Mouse (Mus musculus): ENCODE measurements at regions not wholly inside any gene's neighbourhood (a gene's known extent, or its start where the extent isn't known, plus 50 kb on each side); places are given as distances from the start of the nearest gene placed in this dataset.

DNA sequence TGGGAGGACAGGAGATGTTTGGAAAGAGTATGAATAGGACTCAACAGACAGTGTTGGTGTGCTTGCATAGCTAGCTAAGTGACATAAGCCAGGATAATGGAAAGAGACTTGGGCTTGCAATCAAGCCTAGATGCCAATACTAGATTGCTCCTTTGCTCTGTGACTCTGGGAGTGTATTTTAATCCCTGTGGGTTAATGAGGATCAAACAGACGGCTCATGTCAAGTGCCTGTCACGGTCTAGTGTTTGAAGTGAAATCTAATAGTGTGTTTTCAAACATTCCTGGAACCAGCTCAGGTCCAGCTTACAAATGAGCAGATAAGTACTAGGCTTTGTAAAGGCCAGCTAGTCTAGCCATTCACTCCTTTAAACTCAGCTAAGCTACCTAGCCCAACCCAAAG is 64.1 kb upstream of the Ranbp3l start:
- DNase-seq, result no peak
- intact Hi-C loops (cut with DNase I), result no loop called here

DNA sequence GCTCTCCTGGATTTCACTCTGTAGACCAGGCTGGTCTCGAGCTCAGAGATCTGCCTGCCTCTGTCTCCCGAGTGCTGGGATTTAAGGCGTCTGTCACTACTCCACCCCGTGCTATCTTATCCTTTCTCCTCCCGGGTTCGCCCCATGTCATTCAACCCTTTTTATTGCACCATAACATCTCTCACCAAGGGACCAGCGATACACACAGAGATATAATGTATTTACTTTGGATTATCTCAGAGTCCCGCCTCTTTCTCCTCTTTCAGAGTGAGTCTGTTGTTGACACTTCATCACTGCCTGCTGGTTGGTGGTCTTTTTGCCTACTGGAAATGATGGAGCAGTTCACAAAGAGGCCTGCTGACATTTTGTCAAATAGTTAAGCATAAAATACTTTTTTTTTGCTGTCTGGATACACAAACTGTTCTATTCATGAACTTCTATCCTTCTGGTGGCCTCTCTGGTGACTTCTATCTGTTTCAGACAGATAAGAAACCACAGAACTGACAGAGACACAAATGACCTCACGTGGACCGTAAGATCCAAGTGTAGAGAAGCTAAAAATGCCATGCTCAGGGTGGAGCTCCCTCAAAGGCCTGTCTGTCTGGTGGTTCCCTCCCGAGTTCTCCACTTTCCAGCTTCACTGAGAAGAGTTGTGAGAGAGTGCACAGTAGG is 70.1 kb upstream of the Ranbp3l start:
- DNase-seq, result no peak
- intact Hi-C loops (cut with DNase I), result no loop called here

DNA sequence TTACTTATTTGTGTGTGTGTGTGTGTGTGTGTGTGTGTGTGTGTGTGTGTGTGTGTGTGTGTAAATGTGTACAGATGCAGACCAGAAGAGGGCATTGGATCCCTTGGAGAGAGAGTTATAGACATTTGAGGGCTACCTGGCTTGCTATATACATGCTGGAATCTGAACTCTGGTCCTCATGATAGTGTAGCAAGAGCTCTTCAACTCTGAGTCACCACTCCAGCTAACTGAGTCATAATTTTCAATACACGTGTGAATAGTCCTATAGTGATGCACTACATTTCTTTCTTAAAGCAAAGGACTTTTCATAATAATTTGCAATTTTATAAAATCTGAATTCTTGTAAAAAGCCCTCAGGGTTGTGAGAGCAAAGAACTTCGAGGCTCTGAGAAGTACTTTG is 70.9 kb upstream of the Ranbp3l start:
- no peak for DNase-seq
- intact Hi-C loops (cut with DNase I), result no loop called here

DNA sequence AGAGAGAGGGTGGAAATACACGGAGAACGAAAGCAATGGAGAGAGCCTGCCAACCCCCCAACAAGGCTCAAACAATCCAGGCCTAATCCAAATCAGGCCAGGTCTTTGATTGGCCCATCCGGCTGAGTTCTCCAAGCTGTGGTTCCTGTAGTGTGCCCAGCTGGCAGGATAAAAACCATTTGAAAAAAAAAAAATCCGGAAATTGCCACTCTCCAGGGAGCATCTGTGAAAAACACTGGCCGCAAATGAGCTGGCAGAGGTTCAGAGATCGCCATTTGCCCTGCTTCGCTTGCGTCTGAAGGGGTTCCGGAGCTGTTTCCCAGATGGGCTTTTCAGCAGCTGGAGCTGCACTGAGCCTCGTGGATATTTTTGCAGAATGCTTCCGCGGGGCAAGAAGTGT is 71.4 kb upstream of the Ranbp3l start:
- peak in 1 of 2 experiments; percentile 6 for DNase-seq

DNA sequence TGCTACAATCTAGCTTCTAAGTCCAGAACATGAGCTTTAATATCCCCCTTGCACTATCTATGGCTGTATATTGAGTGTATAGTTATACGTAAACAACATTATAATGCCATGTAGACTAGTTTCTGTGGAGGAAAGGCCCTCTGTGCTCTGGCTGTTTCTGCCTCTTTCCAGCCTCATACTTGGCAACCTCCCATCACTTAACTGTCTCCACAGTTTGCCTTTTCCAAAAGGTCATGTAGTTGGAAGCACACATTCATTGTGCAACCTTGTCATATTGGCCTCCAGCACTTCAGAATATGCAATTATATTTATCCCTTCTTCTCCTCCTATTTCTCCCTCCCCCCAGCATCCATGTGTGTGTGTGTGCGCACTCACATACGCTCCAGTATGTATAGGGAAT is 82.2 kb upstream of the Ranbp3l start:
- intact Hi-C loops (cut with DNase I), result loop anchor here (1.0 kb wide), 1 partner anchor 256 kb away; no protein-coding TSS in a partner anchor
- no peak for DNase-seq

More for the DNA sequence above, 71.4 kb upstream of the Ranbp3l start:
- intact Hi-C loops (cut with DNase I), result no loop called here

DNA sequence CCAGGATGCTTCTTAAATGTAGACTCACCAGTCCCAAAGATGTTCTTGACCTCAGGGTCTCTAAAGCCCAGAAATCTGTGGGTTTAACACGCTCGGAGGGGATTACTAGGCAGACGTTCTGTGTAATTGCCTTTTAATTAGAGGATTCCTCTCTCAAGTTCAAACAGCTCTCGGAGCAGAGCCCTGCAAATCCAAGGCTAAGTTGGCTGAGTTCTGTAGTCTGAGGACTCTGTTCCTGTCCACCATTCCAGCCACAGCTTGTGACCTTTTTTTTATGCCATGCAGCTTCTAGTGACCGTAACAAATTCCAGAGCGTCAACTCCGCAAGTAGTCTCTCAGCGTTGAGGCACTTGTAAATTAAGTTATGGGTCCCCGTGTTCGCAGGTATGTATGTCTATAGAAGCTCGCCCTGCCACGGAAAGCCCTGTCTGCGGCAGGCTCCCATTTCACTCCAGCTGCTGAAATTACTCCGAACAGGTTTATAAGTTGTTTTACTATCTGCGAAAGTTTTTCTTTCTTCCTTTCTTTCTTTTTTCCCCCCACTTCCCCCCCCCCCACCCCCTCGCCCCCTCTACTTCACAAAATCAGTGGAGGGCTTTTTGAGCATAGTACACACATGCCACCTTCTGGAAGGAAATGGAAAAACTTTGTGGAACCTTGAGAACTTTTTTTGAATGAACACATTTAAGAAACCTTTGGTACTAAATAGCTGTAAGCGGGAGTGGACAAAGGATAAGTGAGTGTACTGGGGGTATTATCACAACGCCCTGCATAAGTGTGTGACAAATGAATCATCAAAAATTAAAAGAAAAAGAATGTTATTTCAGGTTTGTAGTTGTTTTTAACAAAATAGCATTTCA is 82.9 kb upstream of the Ranbp3l start:
- intact Hi-C loops (cut with DNase I), result loop anchor here (1.0 to 5.0 kb wide), 2 partner anchors 88 to 256 kb away; no protein-coding TSS in a partner anchor
- peak in 1 of 2 experiments; percentile 31 for DNase-seq

DNA sequence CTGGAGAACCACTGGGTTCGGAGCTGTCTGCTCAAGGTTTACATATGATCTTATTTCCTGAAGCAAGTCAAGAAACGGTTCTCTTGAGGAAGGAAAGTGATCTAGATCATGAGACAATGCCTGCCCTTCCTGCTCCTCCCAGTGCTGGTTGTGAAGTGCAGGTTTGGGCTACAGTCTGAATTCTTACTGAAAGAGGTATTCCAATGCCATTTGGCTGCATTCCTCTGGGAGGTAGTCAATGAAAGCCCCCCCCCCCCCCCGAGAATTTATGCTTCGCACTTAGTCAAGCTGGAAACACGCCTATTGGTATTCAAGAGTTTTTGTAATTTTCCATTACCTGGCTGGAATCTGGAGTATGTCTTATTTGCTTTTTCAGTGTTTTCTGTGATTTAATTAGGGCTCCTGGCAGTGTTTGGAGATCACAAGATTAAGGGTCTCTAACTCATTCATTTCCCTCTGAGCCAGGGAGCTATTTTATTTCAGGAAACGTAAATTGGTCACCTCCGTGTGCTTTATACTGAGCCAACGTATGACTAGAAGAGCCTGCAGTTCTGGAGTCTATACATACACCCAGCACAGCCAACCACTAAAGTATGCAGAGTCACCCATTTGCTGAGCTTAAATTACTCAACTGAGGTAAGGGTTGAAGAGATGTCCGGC is 84.7 kb upstream of the Ranbp3l start:
- DNase-seq, result no peak
- intact Hi-C loops (cut with DNase I), result loop anchor here (5.0 kb wide), 1 partner anchor 86 kb away; no protein-coding TSS in a partner anchor

DNA sequence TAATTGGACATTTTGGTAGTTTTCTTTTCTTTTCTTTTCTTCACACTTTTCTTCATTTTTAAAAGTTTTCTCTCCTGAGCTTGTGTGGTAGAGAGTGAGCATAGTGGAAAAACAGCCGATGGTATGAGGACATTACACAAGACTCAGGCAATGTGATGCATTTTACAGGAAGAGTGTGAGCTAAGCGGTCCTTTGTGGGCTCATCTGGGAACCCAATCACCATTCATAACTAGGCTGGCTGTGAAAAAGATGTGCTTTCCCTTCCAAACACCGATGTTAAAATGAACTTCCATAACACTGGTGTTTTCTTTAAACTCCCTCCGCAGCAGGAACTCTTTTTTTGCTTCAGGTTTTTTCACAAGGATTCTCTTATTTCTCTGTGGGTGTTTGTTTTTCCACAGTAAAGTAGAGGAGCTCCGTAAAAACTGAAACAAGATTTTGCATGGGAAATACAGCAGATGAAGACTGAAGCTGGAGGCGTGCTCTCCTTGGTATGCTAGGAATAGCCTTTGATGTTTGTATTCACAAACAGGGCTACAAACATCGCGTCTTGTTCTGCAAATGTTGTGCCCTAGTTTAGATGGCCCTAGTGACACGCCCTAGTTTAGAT is 92.8 kb upstream of the Ranbp3l start:
- no peak for DNase-seq
- intact Hi-C loops (cut with DNase I), result no loop called here

DNA sequence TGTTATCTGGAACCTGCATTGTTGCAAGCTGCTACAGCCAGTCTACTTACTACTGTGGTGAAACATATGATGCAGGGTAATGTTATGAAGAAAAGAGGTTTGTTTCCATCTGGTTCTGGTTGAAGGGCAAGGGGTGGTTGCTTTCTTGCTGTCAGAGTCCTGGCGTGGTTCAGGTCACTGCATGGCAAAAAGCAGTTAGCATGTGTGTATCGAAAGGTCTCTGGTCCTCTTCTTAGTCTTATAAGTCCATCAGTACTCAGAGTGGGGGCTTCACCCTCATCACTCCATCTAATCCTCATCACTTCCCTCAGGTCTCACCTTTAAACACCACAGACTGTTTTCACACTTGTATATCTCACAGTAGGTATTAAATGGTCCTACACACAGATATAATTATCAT is 99.7 kb upstream of the Ranbp3l start:
- no peak for DNase-seq

DNA sequence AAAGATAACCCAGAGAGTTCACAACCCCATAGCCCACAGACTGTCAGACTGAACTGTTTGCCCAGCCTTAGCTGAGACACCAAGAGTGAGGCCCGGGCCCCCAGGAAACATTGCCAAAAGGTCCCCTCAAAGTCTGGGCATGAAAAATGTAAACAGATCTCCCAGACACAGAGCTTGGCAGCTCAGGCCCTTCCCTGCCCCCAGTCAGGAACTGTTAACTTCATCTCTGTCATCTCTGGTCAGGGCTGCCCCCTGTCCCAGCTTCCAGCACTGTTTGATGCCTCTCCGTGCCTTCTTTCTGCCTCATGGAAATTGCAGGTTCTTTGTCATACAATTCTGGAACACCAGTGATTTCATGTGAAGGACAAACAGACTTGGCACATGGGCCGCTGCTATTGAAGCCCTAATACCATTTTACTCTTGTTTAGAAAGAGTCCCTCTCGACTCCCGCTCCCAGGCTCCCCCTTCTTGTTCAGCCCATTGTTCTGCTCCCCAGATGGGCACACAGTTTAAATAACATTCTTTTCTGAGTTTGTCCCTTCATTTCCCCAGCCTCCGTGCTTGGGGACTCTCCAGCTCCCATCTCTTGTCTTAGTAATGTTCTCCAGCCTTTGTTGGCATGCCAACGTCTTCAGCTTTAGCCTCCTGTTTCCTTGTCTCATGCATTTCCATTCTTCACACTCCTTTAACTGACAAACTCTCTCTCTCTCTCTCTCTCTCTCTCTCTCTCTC is 100.4 kb upstream of the Ranbp3l start:
- no peak for DNase-seq
- intact Hi-C loops (cut with DNase I), result no loop called here

More for the DNA sequence above, 99.7 kb upstream of the Ranbp3l start:
- intact Hi-C loops (cut with DNase I), result no loop called here

DNA sequence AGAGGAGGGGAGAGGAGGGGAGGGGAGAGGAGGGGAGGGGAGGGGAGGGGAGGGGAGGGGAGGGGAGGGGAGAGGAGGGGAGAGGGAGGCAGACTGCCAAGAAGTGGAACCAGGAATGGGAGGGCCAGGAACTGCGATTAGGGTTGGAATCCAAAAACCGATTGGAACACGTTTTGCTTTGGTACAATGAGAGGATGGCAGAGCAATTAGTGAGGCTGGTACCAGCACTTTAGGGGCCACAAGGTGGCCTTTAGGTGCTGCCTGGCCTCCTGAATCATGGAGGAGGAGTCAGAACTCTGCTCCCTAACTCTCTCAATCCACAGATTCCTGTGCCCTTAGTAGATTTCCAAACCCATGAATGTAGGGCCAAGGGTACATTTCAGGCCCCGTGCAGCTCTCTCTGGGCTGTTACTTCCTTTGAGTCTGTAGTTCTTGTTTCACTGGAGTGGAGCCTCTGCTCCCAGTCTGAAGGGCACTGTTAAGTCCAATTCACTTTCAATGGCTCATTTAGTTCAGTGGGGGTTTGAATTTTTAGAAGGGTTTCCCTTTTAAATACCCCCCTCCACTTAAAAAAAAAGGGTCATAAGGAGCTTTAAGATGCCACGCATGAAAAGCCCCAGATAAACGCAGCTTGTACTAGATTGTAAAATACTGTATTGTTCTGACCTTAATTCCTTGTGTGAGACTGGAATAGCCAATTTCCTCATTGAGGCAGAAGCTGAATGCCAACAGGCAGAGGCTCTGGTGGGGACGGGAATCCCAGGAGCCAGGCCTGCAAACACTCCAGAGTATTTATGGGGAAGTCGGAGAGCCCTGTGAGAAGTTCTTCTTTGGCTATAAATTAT is 102.4 kb upstream of the Ranbp3l start:
- intact Hi-C loops (cut with DNase I), result no loop called here
- no peak for DNase-seq

DNA sequence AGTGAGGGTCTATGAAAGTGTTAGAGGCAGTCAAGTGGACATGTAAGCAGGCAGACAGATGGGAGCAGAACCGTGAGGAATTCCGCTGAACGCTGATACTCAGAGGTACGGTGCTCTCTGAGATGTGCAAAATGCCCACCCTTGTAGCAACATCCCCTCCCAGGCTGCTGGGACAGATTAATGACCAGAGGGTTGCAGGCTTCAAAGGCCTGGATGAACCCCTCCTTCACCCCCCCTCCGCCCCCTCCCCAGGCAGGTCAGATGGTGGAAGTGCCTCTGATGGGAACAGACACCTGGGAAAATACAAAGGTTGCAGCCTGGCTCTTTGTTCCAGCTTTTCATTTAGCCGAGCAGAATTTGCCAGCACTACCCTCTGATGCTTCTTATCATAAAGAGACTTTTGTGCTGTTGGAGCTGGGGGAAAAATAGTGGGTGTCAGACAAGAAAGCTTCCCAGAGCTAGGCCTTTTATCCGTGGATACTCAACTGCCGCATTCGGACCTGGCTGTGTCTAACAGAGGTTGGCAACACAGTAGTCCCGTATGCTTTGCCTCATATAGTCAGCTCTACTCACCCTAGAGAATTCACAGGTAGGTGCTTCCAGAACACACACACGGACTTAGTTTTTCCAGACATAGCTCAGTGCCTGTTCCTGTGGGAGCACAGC is 111.2 kb upstream of the Ranbp3l start:
- DNase-seq, result no peak
- intact Hi-C loops (cut with DNase I), result no loop called here

DNA sequence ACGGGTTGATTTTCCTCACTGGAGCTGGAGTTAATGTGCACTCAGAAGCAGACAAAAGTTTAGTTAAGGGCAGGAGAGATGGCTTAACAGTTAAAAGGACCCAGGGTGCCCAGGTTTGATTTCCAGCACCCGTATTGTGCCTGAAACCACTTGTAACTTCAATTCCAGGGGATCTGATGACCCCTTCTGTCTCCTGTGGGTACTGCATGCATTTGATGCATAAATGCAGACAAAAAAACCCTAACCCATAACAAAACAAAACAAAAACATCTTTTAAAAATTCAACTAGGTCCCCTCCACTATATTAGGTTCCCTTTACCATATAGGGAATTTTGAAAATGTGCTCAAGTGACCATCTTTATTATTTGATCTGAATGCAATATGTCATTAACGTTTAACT is 112.2 kb upstream of the Ranbp3l start:
- DNase-seq, result no peak
- intact Hi-C loops (cut with DNase I), result no loop called here

DNA sequence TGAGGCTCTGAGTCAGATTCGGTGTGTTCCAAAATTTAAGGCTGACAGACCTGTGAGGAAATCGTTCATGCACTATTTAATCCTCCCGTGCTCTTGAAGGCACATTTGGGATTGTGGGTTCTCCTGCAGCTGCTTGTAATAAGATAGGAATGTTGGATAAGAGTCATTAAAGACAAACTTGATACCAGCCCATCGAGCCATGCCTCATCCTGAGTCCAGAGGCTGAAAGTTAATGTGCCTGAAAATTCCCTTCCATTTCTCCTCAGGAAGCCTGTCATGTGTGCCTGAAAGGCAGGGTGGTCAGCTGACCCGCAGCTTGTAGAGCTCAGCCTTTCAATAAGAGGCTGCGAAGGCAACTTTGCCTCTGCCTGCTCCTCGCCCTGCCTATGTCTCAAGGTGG is 113.4 kb upstream of the Ranbp3l start:
- no peak for DNase-seq
- intact Hi-C loops (cut with DNase I), result no loop called here

DNA sequence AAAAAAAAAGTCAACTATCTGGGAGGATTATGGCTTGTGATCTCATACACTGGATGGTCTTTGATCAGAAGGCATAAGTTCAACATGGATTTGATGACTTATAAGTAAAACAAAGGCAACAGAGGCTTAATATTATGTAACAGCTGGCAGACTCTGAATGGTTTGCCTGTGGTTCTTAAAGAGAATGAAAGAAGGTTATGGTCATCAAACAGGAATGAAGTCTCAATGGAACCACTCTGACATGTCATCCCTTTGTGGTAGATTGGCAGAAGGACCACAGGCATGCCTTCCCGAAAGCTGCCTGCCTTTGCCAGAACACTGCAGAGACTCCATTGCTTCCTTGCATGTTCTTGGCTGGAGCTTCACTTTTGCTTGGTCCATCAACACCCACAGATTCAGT is 116.8 kb upstream of the Ranbp3l start:
- intact Hi-C loops (cut with DNase I), result no loop called here
- no peak for DNase-seq

DNA sequence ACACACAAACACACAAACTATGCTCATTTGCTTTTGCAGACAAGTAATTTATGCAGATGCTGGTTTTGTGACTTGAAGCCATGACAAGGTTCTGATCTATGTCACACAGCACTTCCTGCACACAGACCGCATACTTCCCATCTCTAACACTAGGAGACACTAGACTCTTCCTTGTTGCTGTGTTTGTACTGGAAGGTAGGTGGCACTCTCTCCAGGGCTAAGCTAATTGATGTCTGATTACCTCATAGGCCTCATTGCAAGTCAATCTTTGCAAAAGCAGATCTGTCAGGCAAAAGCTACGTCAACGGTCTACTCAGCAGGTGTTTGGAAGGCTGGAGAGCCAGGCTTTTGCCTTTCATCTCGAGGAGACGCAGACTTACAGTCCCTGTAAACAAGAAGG is 118.3 kb upstream of the Ranbp3l start:
- DNase-seq, result no peak
- intact Hi-C loops (cut with DNase I), result no loop called here

DNA sequence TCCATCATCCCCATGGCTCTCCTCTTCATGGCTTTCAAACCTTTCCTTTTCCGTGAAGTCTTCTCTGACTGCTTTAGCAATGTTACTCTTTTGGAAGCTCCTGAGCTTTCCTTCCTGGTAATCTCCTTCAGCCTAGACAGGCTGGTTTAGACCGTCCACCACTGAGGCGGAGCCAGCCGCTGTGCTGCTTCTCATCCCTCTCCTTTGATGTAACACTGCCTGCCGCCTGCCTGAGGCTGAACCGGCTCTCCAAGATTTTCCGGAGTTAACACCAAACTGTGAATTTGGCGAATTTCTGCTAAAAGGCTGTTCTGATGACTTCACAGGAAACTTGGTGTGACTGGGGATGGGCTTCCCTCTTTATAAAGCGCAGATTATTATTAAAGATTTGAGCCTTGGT is 125.6 kb upstream of the Ranbp3l start:
- intact Hi-C loops (cut with DNase I), result no loop called here
- DNase-seq, result no peak

DNA sequence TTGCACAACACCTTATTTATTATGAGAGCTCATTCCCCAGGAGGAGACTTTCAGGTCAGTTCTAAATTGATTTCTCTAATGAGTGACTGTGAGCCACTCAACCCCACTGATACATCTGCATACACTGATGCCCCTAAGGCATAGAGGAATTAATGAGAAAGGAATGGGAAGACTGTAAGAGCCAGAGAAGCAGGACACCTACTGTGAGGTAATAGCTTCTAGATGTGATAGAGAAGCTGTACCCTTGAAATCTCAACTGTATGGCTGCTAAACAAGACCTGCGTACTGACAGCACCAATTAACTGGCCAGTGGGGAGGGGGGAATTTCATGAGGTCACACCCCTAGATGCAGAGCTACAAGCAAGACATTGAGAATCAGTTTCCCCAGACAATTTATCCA is 128.3 kb upstream of the Ranbp3l start:
- DNase-seq, result no peak
- intact Hi-C loops (cut with DNase I), result no loop called here

DNA sequence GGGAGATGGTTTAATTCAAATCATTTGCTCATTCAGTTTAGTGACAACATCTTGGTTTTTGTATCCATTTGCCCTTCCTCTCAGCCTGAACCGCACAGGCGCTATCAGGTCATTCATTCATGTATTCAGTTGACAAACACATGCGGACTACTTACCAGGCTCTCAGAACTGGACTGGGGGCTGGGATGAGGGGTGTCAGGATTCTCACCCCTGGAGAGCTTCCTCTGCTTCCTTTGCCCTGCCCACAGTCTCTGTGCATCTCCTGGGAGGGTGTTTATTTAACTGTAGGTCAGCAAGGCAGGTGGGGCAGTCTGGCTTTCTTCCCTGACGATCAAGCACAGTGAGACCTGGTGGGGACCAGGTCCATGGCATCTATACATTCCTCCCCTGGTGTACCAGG is 123.6 kb upstream of the Slc1a3 start:
- intact Hi-C loops (cut with DNase I), result no loop called here
- DNase-seq, result no peak

Data from heart, postnatal 10 days (tissue).